Mouse (Mus musculus) lung, embryonic 14.5 days (tissue): ENCODE results near the gene Cks2. TPM values are rescaled to one million over a fixed set of nuclear protein-coding genes. Genes with fewer than 3 reads are reported as not detected.

ENCODE experiments used
- ATAC-seq: fragments of 200-750 bp; cut with Nextera tagmentation; 2 replicates; pipeline ENCODE4 v1.8.0; 2017; ENCODE audit warnings: mild to moderate bottlenecking, moderate TSS enrichment, moderate library complexity; ENCODE audit not compliant: insufficient read depth
- DNase-seq: peaks from one replicate; pipeline ENCODE4 v3.0.0-alpha.2; 2015
- H3K27ac ChIP-seq: fragments of 300-500 bp; sonication (generic); 2 replicates; pipeline ENCODE4 v1.5.1; 2014; ENCODE audit warnings: low read depth, mild to moderate bottlenecking, moderate library complexity
- H3K27me3 ChIP-seq: fragments of 300-500 bp; sonication (generic); 2 replicates; pipeline ENCODE4 v1.6.1; 2014; ENCODE audit warnings: low read length, control low read depth; ENCODE audit not compliant: insufficient read depth
- H3K36me3 ChIP-seq: fragments of 300-500 bp; sonication (generic); 2 replicates; pipeline ENCODE4 v1.6.1; 2014; ENCODE audit warnings: control low read depth; ENCODE audit not compliant: insufficient read depth
- H3K4me1 ChIP-seq: fragments of 300-500 bp; sonication (generic); 2 replicates; pipeline ENCODE4 v1.6.1; 2014; ENCODE audit warnings: antibody characterized with exemption, control low read depth; ENCODE audit not compliant: insufficient read depth
- H3K4me2 ChIP-seq: fragments of 300-500 bp; sonication (generic); 2 replicates; pipeline ENCODE4 v1.6.1; 2014; ENCODE audit warnings: mild to moderate bottlenecking
- H3K4me3 ChIP-seq: fragments of 300-500 bp; sonication (generic); 2 replicates; pipeline ENCODE4 v1.5.1; 2014; ENCODE audit warnings: low read depth, low read length
- H3K9ac ChIP-seq: fragments of 300-500 bp; sonication (generic); 2 replicates; pipeline ENCODE4 v1.6.1; 2014
- H3K9me3 ChIP-seq: fragments of 300-500 bp; sonication (generic); 2 replicates; pipeline ENCODE4 v1.6.1; 2016; ENCODE audit warnings: low read depth, low read length, control low read depth
- CTCF ChIP-seq: IDR thresholded peaks from 2 replicates; pipeline ENCODE4 v1.5.1; 2016; ENCODE audit warnings: antibody characterized with exemption, low read depth
- WGBS: fragments of 180-500 bp; shearing (Covaris S2); extraction: QIAGEN DNeasy Blood & Tissue Kit; methylation state at CpG from one replicate; pipeline ENCODE4 v1.1.7; 2014; 5-methylcytosine and 5-hydroxymethylcytosine counted together
- polyA plus RNA-seq: library from polyadenylated mRNA; unstranded; fragments of >200 nt; fragmentation: Nextera tagmentation; extraction: Ambion mirVana; gene quantifications from 2 replicates; pipeline ENCODE4 v1.2.1, GENCODE M21; 2014

Cks2 gene
- polyA plus RNA-seq, result 426 and 436 TPM in 2 replicates

DNA sequence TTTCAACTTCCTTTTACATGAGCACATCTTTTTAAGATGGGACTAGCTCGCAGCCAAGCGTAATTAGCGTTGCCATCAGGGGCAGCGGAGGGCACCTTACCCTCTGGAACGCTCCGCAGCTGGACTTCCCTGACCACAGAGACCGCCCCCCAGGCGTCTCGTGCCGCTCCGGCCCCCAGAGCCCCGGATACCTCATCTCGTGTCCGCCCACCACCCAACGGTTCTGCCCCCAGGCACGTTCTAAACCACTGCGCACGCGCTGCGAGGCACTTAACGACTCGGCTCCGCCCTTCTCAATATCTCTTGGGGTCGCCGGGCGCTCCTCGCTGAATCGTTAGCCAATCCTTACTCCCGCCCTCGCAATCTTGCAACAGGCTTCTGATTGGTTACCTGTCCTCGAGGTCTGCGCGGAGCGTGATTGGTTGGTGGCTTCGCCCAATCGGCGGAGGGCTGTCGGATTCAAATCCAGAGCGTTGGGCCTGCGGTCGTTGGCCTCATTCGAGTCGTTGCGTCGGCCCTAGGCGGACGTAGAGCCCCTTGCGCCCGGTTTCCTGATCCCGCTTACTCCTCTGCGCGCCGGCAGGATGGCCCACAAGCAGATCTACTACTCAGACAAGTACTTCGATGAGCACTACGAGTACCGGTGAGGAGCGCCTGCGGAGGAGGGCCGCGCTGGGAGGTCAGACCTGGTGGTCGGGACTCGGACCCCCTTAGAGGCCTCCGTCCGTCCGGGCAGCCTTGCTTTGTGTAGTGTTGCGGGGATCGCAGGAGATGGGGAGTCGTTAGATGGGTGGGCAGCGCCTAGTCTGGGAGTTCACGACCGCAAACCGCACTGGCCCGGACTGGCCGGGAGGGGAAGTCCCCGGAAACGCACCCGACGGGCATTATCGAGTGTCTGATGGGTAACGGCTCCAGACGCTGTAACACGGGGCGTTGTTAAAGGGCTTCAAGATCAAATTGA, at the start of gene Cks2:
Cks2 (plus strand) TSS at position 404 of the 961 bp plus-strand sequence.
- TF ChIP-seq CTCF, result no peak
- Histone ChIP-seq H3K36me3 (peaks cover 7% of the 10 kb centered on the region; the same call in 1 of the 2 replicates), H3K4me2 (peak within 1 kb of the TSS; percentile 92), H3K4me3 (peak within 1 kb of the TSS; percentile 88), H3K27ac (peak within 1 kb of the TSS; percentile 85), H3K9me3 (no peaks in the 10 kb centered on the region), H3K9ac (peak within 1 kb of the TSS; percentile 91), H3K4me1 (peaks cover 13% of the 10 kb centered on the region), H3K27me3 (no peaks in the 10 kb centered on the region)
- ATAC-seq, result peak; percentile 97
- peak; percentile 100 for DNase-seq
- WGBS, result under 1% methylated on average over 83 of the region's 83 CpGs

- Histone ChIP-seq H3K36me3 (no peaks in the 10 kb centered on the region), H3K9me3 (no peaks in the 10 kb centered on the region), H3K9ac (no peak overlapping the region; the same call in 1 of the 2 replicates), H3K27me3 (no peaks in the 10 kb centered on the region), H3K27ac (no peak overlapping the region), H3K4me2 (peak overlapping the region; percentile 90), H3K4me1 (no peaks in the 10 kb centered on the region), H3K4me3 (peak overlapping the region; percentile 38; the same call in 1 of the 2 replicates)
- DNase-seq (peak; percentile 21), ATAC-seq (peak; percentile 39; the same call in 1 of the 2 replicates)
- TF ChIP-seq CTCF, result no peak
- WGBS, result 50% methylated on average over 11 of the region's 11 CpGs
These were observed 49.6 kb upstream of the Cks2 start for GRCm38 (mm10) chr13:51595404-51595803.

DNA sequence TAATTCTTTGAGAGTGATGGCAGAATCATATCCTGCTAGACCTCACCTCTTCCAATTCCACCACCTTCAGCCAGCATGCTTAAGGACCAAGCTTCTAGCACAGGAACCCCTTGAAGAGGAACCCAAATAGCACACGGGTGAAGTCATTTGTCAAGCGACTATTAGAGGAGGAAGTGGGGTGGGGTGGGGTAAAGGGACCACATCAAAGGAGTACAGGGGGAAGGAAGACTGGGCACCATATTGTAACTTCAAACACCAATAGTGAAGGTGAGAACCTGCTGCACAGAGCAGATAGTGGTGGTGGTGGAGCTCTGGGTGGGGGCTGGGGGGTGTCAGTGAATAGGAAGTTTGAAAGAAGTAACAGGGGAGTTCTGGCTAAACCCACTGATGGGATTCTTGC, 47.0 kb upstream of the Cks2 start:
- WGBS, result 26% methylated on average over 2 of the region's 2 CpGs
- H3K9me3 ChIP-seq, result no peaks in the 10 kb centered on the region
- no peak for DNase-seq
- no peaks in the 10 kb centered on the region for H3K4me1 ChIP-seq
- TF ChIP-seq CTCF, result no peak
- no peak for ATAC-seq
- H3K27me3 ChIP-seq, result no peaks in the 10 kb centered on the region
- H3K36me3 ChIP-seq, result no peaks in the 10 kb centered on the region
- no peak overlapping the region for H3K4me3 ChIP-seq
- H3K9ac ChIP-seq, result no peak overlapping the region
- no peak overlapping the region for H3K27ac ChIP-seq
- H3K4me2 ChIP-seq, result no peak overlapping the region

DNA sequence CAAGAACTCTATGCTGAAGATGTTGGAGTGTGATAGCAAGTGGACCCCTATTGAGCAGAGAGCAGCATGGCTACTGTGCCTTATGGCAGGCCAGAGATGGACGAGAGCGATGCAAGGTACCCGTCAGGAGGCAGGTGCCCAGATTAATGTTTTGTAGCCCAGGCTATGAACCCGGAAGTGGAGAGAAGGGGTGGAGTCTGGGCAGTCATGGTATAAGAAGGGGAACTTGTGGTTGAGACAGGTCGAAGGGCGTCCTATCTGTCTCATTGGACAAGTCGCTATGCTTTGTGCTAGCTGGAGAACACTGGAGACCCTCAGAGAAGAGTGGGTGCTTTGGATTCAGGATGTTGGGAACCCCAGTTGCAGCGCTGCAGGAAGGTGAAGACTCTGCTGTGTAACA, 44.9 kb upstream of the Cks2 start:
- DNase-seq, result no peak
- WGBS, result 85% methylated on average over 8 of the region's 8 CpGs
- no peaks in the 10 kb centered on the region for H3K4me1 ChIP-seq
- no peak overlapping the region for H3K9ac ChIP-seq
- no peak for ATAC-seq
- no peak for TF ChIP-seq CTCF
- no peaks in the 10 kb centered on the region for H3K36me3 ChIP-seq
- no peaks in the 10 kb centered on the region for H3K27me3 ChIP-seq
- H3K4me3 ChIP-seq, result no peak overlapping the region
- no peaks in the 10 kb centered on the region for H3K9me3 ChIP-seq
- H3K4me2 ChIP-seq, result no peak overlapping the region
- H3K27ac ChIP-seq, result no peak overlapping the region

DNA sequence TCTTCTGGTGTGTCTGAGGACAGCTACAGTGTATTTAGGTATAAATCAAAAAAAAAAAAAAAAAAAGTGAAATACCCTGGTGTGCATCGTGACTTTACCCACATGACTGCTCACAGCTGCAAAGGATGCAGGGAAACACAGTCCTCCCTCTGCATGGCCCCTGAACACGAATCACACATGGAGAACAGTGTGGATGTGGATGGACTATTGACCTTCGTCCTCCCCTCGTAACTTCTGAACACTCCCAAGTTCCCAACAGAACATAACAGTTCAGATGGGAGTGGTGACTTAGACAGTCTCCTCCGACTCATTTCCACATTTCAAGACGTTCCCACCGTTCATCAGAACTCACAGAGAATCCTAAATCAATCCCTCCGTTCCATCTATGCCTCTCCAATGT, 42.3 kb upstream of the Cks2 start:
- no peak overlapping the region for H3K27ac ChIP-seq
- DNase-seq, result no peak
- H3K9me3 ChIP-seq, result no peaks in the 10 kb centered on the region
- no peak overlapping the region for H3K9ac ChIP-seq
- H3K36me3 ChIP-seq, result no peaks in the 10 kb centered on the region
- no peak for TF ChIP-seq CTCF
- H3K27me3 ChIP-seq, result no peaks in the 10 kb centered on the region
- peak; percentile 12; the same call in 1 of the 2 replicates for ATAC-seq
- 46% methylated on average over 8 of the region's 8 CpGs for WGBS
- H3K4me2 ChIP-seq, result peak overlapping the region; percentile 58
- H3K4me1 ChIP-seq, result no peaks in the 10 kb centered on the region
- no peak overlapping the region for H3K4me3 ChIP-seq

DNA sequence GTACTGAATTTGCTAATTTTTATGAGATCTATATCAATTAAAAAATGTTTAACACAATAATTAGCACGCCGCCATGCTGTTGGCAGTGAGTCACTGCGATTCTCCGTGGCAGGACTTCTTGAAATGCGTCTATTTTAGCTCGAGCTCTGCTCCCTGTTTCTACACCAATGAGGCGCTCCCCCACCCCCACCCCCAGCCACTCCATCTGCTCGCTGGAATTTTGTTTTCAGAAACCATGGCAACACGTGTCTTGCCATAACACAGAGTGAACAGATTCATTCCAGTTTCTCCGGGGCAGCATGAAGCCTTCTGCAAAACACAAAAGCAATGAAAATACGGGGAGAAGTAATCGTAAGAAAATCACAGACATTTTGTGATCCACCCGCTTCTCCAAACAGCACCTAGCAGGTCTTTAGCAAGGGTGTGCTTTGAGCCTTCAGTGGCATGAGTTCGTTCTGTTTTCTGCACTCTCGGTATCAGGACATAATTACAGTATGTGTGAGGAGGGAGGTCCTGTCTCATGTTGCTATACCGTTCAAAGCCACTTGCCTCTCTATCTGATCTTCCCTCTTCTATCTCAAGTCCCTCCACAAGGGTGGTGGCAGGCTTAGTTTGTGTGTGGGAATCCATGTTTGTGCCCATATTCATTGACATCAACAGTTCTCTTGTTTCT, 41.7 kb upstream of the Cks2 start:
- Histone ChIP-seq H3K27me3 (no peaks in the 10 kb centered on the region), H3K4me3 (peak overlapping the region; percentile 25; the same call in 1 of the 2 replicates), H3K4me2 (peak overlapping the region; percentile 58), H3K9ac (no peak overlapping the region), H3K36me3 (no peaks in the 10 kb centered on the region), H3K9me3 (no peaks in the 10 kb centered on the region), H3K4me1 (no peaks in the 10 kb centered on the region), H3K27ac (no peak overlapping the region)
- DNase-seq (peak; percentile 84), ATAC-seq (peak; percentile 93)
- WGBS, result 8% methylated on average over 16 of the region's 16 CpGs
- TF ChIP-seq CTCF, result no peak

GRCm38 (mm10) chr13:51603894-51604244, 41.2 kb upstream of the Cks2 start:
- WGBS, result 35% methylated on average over 4 of the region's 4 CpGs
- TF ChIP-seq CTCF, result no peak
- Histone ChIP-seq H3K4me1 (no peaks in the 10 kb centered on the region), H3K27ac (no peak overlapping the region), H3K9me3 (no peaks in the 10 kb centered on the region), H3K9ac (no peak overlapping the region), H3K4me2 (peak overlapping the region; percentile 58), H3K27me3 (no peaks in the 10 kb centered on the region), H3K4me3 (no peak overlapping the region), H3K36me3 (no peaks in the 10 kb centered on the region)
- DNase-seq, result no peak
- ATAC-seq, result peak; percentile 16; the same call in 1 of the 2 replicates
